Mouse (Mus musculus): Measurements from ENCODE around the gene Nadk2.

DNA sequence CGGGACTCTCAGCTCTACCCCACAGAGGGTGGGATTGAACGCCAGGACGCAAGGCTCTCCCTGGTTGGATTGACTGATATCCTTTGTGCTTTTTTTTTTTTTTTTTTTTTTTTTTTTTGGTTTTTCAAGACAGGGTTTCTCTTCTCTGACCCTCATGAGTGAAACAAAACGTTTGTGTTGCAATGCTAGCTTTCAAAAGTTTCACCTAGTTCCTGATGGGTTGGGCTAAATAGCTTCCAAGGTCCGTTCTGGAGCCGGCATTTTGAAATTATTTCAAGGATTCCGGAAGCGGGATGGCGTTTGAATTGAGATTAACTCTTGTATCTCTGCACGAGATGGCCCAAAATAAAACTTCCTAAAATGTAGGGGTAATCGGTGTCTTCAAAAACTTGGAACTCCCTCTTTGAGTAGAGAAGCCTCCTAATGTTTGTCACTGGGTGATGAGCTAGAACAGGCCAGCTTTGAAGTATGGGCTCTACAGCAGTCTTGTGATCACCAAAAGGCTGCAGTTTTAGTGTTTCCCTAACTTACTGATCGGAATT, 2.1 kb downstream of the Nadk2 start:
- TF ChIP-seq POLR2A (IDR thresholded peaks at IDR 0.05; ENCODE audit: insufficient read depth, low read depth, low read length) (no peak), CTCF (IDR thresholded peaks at IDR 0.05; ENCODE audit: insufficient read depth, low read depth, low read length) (no peak)
